Mouse (Mus musculus) lung, adult 2 months (tissue): ENCODE results near the gene Lrrc23. TPM values are rescaled to one million over a fixed set of nuclear protein-coding genes. Genes with fewer than 3 reads are reported as not detected.

Experiments
- DNase-seq: peaks from one replicate; pipeline ENCODE4 v3.0.0; 2022
- H3K4me1 ChIP-seq: fragments of 200-500 bp; 2 replicates; pipeline ENCODE4 v1.6.1; 2011; ENCODE audit warnings: low read length; ENCODE audit not compliant: control insufficient read depth, insufficient read depth
- H3K4me3 ChIP-seq: fragments of 200-500 bp; replicated peaks from 2 replicates; pipeline ENCODE3; 2011; ENCODE audit warnings: low read depth, mild to moderate bottlenecking, control low read depth, low read length; ENCODE audit errors: extremely low read depth
- CTCF ChIP-seq: fragments of 200-500 bp; IDR thresholded peaks from 2 replicates; pipeline ENCODE4 v1.5.1; 2011; ENCODE audit warnings: mild to moderate bottlenecking, low read length, control low read depth; ENCODE audit not compliant: insufficient read depth
- POLR2A ChIP-seq: fragments of 200-500 bp; IDR thresholded peaks from 2 replicates; pipeline ENCODE4 v1.6.1; 2011; ENCODE audit warnings: low read depth, mild to moderate bottlenecking, control low read depth, low read length, borderline replicate concordance; ENCODE audit errors: extremely low read depth
- WGBS: fragments of 180-500 bp; shearing (Covaris S2); methylation state at CpG from one replicate; pipeline ENCODE4 v1.1.7; 2018; 5-methylcytosine and 5-hydroxymethylcytosine counted together
- polyA plus RNA-seq: library from polyadenylated mRNA; depleted of rRNA; stranded (reverse); fragments of >200 nt; gene quantifications from 2 replicates; pipeline ENCODE4 v1.2.3, GENCODE M21; 2012; rRNA removed

Gene Lrrc23
- polyA plus RNA-seq, 1 experiment: 35.8 TPM

GRCm38 (mm10) chr6:124734417-124734816 lies 45.1 kb downstream of the Lrrc23 start:
- no peak for DNase-seq
- TF ChIP-seq CTCF (no peak), POLR2A (no peak)
- 86% methylated on average over 3 of the region's 3 CpGs for WGBS
- no peaks in the 10 kb centered on the region for H3K4me1 ChIP-seq
- H3K4me3 ChIP-seq: no peak overlapping the region

GRCm38 (mm10) chr6:124732476-124733370 lies 46.8 kb downstream of the Lrrc23 start:
- TF ChIP-seq CTCF: no peak
- TF ChIP-seq POLR2A: peak; percentile 47; the same call in 1 of the 2 replicates
- DNase-seq: peak; percentile 36
- peak overlapping the region; percentile 40 for H3K4me3 ChIP-seq
- H3K4me1 ChIP-seq: no peaks in the 10 kb centered on the region
- 47% methylated on average over 19 of the region's 19 CpGs for WGBS

GRCm38 (mm10) chr6:124731038-124731437 lies 48.5 kb downstream of the Lrrc23 start:
- TF ChIP-seq CTCF (no peak), POLR2A (no peak)
- DNase-seq: no peak
- 84% methylated on average over 7 of the region's 7 CpGs for WGBS
- peak overlapping the region; percentile 19 for H3K4me3 ChIP-seq
- H3K4me1 ChIP-seq: no peaks in the 10 kb centered on the region

- Histone ChIP-seq H3K4me1 (no peaks in the 10 kb centered on the region), H3K4me3 (peak overlapping the region; percentile 14)
- DNase-seq: no peak
- TF ChIP-seq POLR2A: no peak
- no peak for TF ChIP-seq CTCF
- 65% methylated on average over 8 of the region's 8 CpGs for WGBS
Measured at GRCm38 (mm10) chr6:124729850-124730705, 49.4 kb downstream of the Lrrc23 start.

- TF ChIP-seq POLR2A (no peak), CTCF (no peak)
- Histone ChIP-seq H3K4me1 (no peaks in the 10 kb centered on the region), H3K4me3 (no peak overlapping the region)
- 82% methylated on average over 10 of the region's 10 CpGs for WGBS
- no peak for DNase-seq
Measured at GRCm38 (mm10) chr6:124728621-124729020, 50.9 kb downstream of the Lrrc23 start.

GRCm38 (mm10) chr6:124724472-124724871 lies 55.1 kb downstream of the Lrrc23 start:
- Histone ChIP-seq H3K4me3 (no peak overlapping the region), H3K4me1 (no peaks in the 10 kb centered on the region)
- TF ChIP-seq POLR2A (no peak), CTCF (no peak)
- WGBS: 88% methylated on average over 10 of the region's 10 CpGs
- DNase-seq: no peak

GRCm38 (mm10) chr6:124723541-124723940 lies 56.0 kb downstream of the Lrrc23 start:
- WGBS: 49% methylated on average over 8 of the region's 8 CpGs
- no peak for DNase-seq
- Histone ChIP-seq H3K4me1 (no peaks in the 10 kb centered on the region), H3K4me3 (no peak overlapping the region)
- TF ChIP-seq CTCF: no peak
- no peak for TF ChIP-seq POLR2A

- no peak for DNase-seq
- TF ChIP-seq CTCF: no peak
- no peak for TF ChIP-seq POLR2A
- Histone ChIP-seq H3K4me3 (no peak overlapping the region), H3K4me1 (no peaks in the 10 kb centered on the region)
- WGBS: 76% methylated on average over 6 of the region's 6 CpGs
Measured at GRCm38 (mm10) chr6:124722876-124723473, 56.6 kb downstream of the Lrrc23 start.

GRCm38 (mm10) chr6:124720904-124721303 lies 58.6 kb downstream of the Lrrc23 start:
- H3K4me3 ChIP-seq: no peak overlapping the region
- no peaks in the 10 kb centered on the region for H3K4me1 ChIP-seq
- no peak for TF ChIP-seq CTCF
- TF ChIP-seq POLR2A: no peak
- 46% methylated on average over 11 of the region's 11 CpGs for WGBS
- DNase-seq: no peak

Other genes with a start within 250 kb of the Lrrc23 start
- 58.4 and 101 TPM in 2 replicates for gene C1s1, start 237.4 kb downstream of the Lrrc23 start, polyA plus RNA-seq
- not detected in 2 replicates for gene C1rb, start 209.4 kb downstream of the Lrrc23 start, polyA plus RNA-seq
- 0.06 TPM in 1 of 2 replicates, not detected in the other for gene C1s2, start 143.6 kb downstream of the Lrrc23 start, polyA plus RNA-seq
- gene Lpcat3, start 116.7 kb downstream of the Lrrc23 start, polyA plus RNA-seq: 83.3 and 112 TPM in 2 replicates
- gene Emg1, start 67.5 kb downstream of the Lrrc23 start, polyA plus RNA-seq: 29.6 and 42.9 TPM in 2 replicates
- 64.7 and 74.4 TPM in 2 replicates for gene Phb2, start 67.4 kb downstream of the Lrrc23 start, polyA plus RNA-seq
- gene Ptpn6, start 41.0 kb downstream of the Lrrc23 start, polyA plus RNA-seq: 38.9 and 48.7 TPM in 2 replicates
- gene Grcc10, start 38.4 kb downstream of the Lrrc23 start, polyA plus RNA-seq: 222 and 226 TPM in 2 replicates
- gene Gm45234, start 23.7 kb downstream of the Lrrc23 start, polyA plus RNA-seq: 0.08 TPM in 1 of 2 replicates, not detected in the other
- 52.0 and 64.6 TPM in 2 replicates for gene Atn1, start 23.2 kb downstream of the Lrrc23 start, polyA plus RNA-seq
- gene Eno2, start 10.1 kb downstream of the Lrrc23 start, polyA plus RNA-seq: 3.3 and 3.8 TPM in 2 replicates
- gene Spsb2, start 28.9 kb upstream of the Lrrc23 start, polyA plus RNA-seq: 20.2 and 22.4 TPM in 2 replicates
- 117 and 218 TPM in 2 replicates for gene Tpi1, start 34.6 kb upstream of the Lrrc23 start, polyA plus RNA-seq
- gene Usp5, start 49.8 kb upstream of the Lrrc23 start, polyA plus RNA-seq: 58.1 and 73.2 TPM in 2 replicates
- 3.5 and 6.7 TPM in 2 replicates for gene Cdca3, start 49.8 kb upstream of the Lrrc23 start, polyA plus RNA-seq
- 0.31 and 0.36 TPM in 2 replicates for gene Gnb3, start 60.5 kb upstream of the Lrrc23 start, polyA plus RNA-seq
- 34.9 and 42.1 TPM in 2 replicates for gene P3h3, start 78.0 kb upstream of the Lrrc23 start, polyA plus RNA-seq
- 0.27 and 0.69 TPM in 2 replicates for gene Gpr162, start 84.3 kb upstream of the Lrrc23 start, polyA plus RNA-seq
- 1.9 and 2.7 TPM in 2 replicates for gene Cd4, start 108.5 kb upstream of the Lrrc23 start, polyA plus RNA-seq
- gene Lag3, start 132.0 kb upstream of the Lrrc23 start, polyA plus RNA-seq: 1.4 and 1.9 TPM in 2 replicates
- 1,982 and 2,310 TPM in 2 replicates for gene Ptms, start 140.4 kb upstream of the Lrrc23 start, polyA plus RNA-seq
- 313 and 336 TPM in 2 replicates for gene Mlf2, start 151.7 kb upstream of the Lrrc23 start, polyA plus RNA-seq
- 178 and 213 TPM in 2 replicates for gene Cops7a, start 185.8 kb upstream of the Lrrc23 start, polyA plus RNA-seq
- 1.4 and 2.2 TPM in 2 replicates for gene Pianp, start 217.0 kb upstream of the Lrrc23 start, polyA plus RNA-seq
- 44.8 and 48.4 TPM in 2 replicates for gene Zfp384, start 229.4 kb upstream of the Lrrc23 start, polyA plus RNA-seq